Mouse (Mus musculus) kidney, adult 2 months (tissue): ENCODE measurements around the gene Fn1. TPM values are rescaled to one million over a fixed set of nuclear protein-coding genes. Genes with fewer than 3 reads are reported as not detected.

Experiments
- DNase-seq: peaks from one replicate; pipeline ENCODE4 v3.0.0; 2021
- H3K27ac ChIP-seq: fragments of 200-500 bp; 2 replicates; pipeline ENCODE4 v1.5.1; 2012; ENCODE audit warnings: low read depth, low read length, control low read depth, inconsistent platforms; ENCODE audit not compliant: insufficient read depth
- H3K27me3 ChIP-seq: fragments of 200-500 bp; replicated peaks from 2 replicates; pipeline ENCODE4 v1.6.1; 2012; ENCODE audit warnings: mild to moderate bottlenecking, moderate library complexity, low read length, inconsistent platforms; ENCODE audit not compliant: control insufficient read depth, insufficient read depth
- H3K36me3 ChIP-seq: fragments of 200-500 bp; 2 replicates; pipeline ENCODE4 v1.6.1; 2012; ENCODE audit warnings: mild to moderate bottlenecking, moderate library complexity, low read length, inconsistent platforms; ENCODE audit not compliant: control insufficient read depth, insufficient read depth
- H3K4me1 ChIP-seq: fragments of 200-500 bp; 2 replicates; pipeline ENCODE4 v1.6.1; 2011; ENCODE audit warnings: low read length; ENCODE audit not compliant: control insufficient read depth, insufficient read depth
- H3K4me3 ChIP-seq: fragments of 200-500 bp; 2 replicates; pipeline ENCODE4 v1.5.1; 2011; ENCODE audit warnings: mild to moderate bottlenecking, low read depth, low read length, control low read depth; ENCODE audit not compliant: insufficient read depth
- CTCF ChIP-seq: fragments of 200-500 bp; conservative IDR thresholded peaks from 2 replicates; pipeline ENCODE4 v1.5.1; 2011; ENCODE audit warnings: low read depth, mild to moderate bottlenecking, control low read depth, low read length, moderate library complexity, mixed read lengths; ENCODE audit not compliant: insufficient read depth, insufficient read length
- POLR2A ChIP-seq: fragments of 200-500 bp; IDR thresholded peaks from one replicate; pipeline ENCODE4 v1.6.1; 2011; ENCODE audit warnings: low read depth, low read length, control low read depth
- WGBS: fragments of 180-500 bp; shearing (Covaris S2); methylation state at CpG from one replicate; pipeline ENCODE4 v1.1.7; 2018; 5-methylcytosine and 5-hydroxymethylcytosine counted together
- polyA plus RNA-seq: library from polyadenylated mRNA; depleted of rRNA; stranded (reverse); fragments of >200 nt; gene quantifications from 2 replicates; pipeline ENCODE4 v1.2.3, GENCODE M21; 2012

Gene Fn1
- polyA plus RNA-seq, 1 experiment = 47.3 TPM

- Histone ChIP-seq H3K36me3 (no peaks in the 10 kb centered on the region), H3K27ac (no peak overlapping the region), H3K27me3 (no peaks in the 10 kb centered on the region; the same call in 1 of the 2 replicates), H3K4me1 (no peaks in the 10 kb centered on the region), H3K4me3 (no peak overlapping the region)
- TF ChIP-seq POLR2A (no peak), CTCF (no peak)
- 84% methylated on average over 3 of the region's 3 CpGs for WGBS
- no peak for DNase-seq
Observed at GRCm38 (mm10) chr1:71672346-71672745, 19.3 kb upstream of the Fn1 start.

GRCm38 (mm10) chr1:71663242-71663641 lies 10.2 kb upstream of the Fn1 start:
- Histone ChIP-seq H3K4me3 (no peak overlapping the region), H3K27me3 (no peaks in the 10 kb centered on the region), H3K4me1 (no peaks in the 10 kb centered on the region), H3K27ac (no peak overlapping the region), H3K36me3 (no peaks in the 10 kb centered on the region)
- no peak for DNase-seq
- 83% methylated on average over 6 of the region's 6 CpGs for WGBS
- no peak for TF ChIP-seq POLR2A
- no peak for TF ChIP-seq CTCF

- TF ChIP-seq CTCF = no peak
- no peak for TF ChIP-seq POLR2A
- no peaks in the 10 kb centered on the region for H3K27me3 ChIP-seq
- H3K27ac ChIP-seq = no peak overlapping the region
- H3K4me3 ChIP-seq = no peak overlapping the region
- no peak for DNase-seq
- no peaks in the 10 kb centered on the region for H3K36me3 ChIP-seq
- no peaks in the 10 kb centered on the region for H3K4me1 ChIP-seq
- WGBS = 58% methylated on average over 6 of the region's 6 CpGs
Observed at GRCm38 (mm10) chr1:71658632-71659031, 5.6 kb upstream of the Fn1 start.

GRCm38 (mm10) chr1:71656309-71656708 lies 3.3 kb upstream of the Fn1 start:
- H3K4me3 ChIP-seq = no peak overlapping the region
- no peak for DNase-seq
- H3K27me3 ChIP-seq = no peaks in the 10 kb centered on the region
- WGBS = 27% methylated on average over 6 of the region's 6 CpGs
- no peak for TF ChIP-seq POLR2A
- TF ChIP-seq CTCF = no peak
- H3K36me3 ChIP-seq = no peaks in the 10 kb centered on the region
- H3K4me1 ChIP-seq = no peaks in the 10 kb centered on the region
- no peak overlapping the region for H3K27ac ChIP-seq

GRCm38 (mm10) chr1:71654221-71654620 lies 1.2 kb upstream of the Fn1 start:
- no peak for DNase-seq
- 30% methylated on average over 8 of the region's 8 CpGs for WGBS
- Histone ChIP-seq H3K4me3 (no peak overlapping the region), H3K27me3 (no peaks in the 10 kb centered on the region), H3K27ac (no peak overlapping the region), H3K36me3 (no peaks in the 10 kb centered on the region), H3K4me1 (no peaks in the 10 kb centered on the region)
- TF ChIP-seq CTCF (no peak), POLR2A (no peak)

GRCm38 (mm10) chr1:71653400-71654159 lies 580 bp upstream of the Fn1 start:
- TF ChIP-seq POLR2A (no peak), CTCF (no peak)
- no peak overlapping the region for H3K27ac ChIP-seq
- DNase-seq = no peak
- H3K27me3 ChIP-seq = no peaks in the 10 kb centered on the region
- no peaks in the 10 kb centered on the region for H3K4me1 ChIP-seq
- peak overlapping the region; percentile 50 for H3K4me3 ChIP-seq
- 2% methylated on average over 24 of the region's 24 CpGs for WGBS
- H3K36me3 ChIP-seq = no peaks in the 10 kb centered on the region

- DNase-seq = no peak
- TF ChIP-seq POLR2A (no peak), CTCF (no peak)
- H3K4me3 ChIP-seq = no peak overlapping the region
- no peaks in the 10 kb centered on the region for H3K36me3 ChIP-seq
- H3K4me1 ChIP-seq = no peaks in the 10 kb centered on the region
- WGBS = 63% methylated on average over 1 of the region's 1 CpGs
- no peaks in the 10 kb centered on the region for H3K27me3 ChIP-seq
- H3K27ac ChIP-seq = no peak overlapping the region
Observed at GRCm38 (mm10) chr1:71651828-71652227, 1.2 kb downstream of the Fn1 start.

GRCm38 (mm10) chr1:71651315-71651714 lies 1.7 kb downstream of the Fn1 start:
- DNase-seq = no peak
- no peaks in the 10 kb centered on the region for H3K4me1 ChIP-seq
- H3K4me3 ChIP-seq = no peak overlapping the region
- no peak for TF ChIP-seq POLR2A
- no peak for TF ChIP-seq CTCF
- no peaks in the 10 kb centered on the region for H3K36me3 ChIP-seq
- H3K27ac ChIP-seq = no peak overlapping the region
- WGBS = 69% methylated on average over 9 of the region's 9 CpGs
- H3K27me3 ChIP-seq = no peaks in the 10 kb centered on the region
